ENCODE assay signal across 8 mouse cellular contexts in genomic region chr14:31336369-31337155, GRCm38 (mm10). TPM values are rescaled to one million over a fixed set of nuclear protein-coding genes. Genes with fewer than 3 reads are reported as not detected.
A peak's percentile ranks its signal among the peaks of the same experiment; 100 is the strongest.
DNase-seq lines count a peak whose midpoint lies in the region; ATAC-seq lines count a peak whose summit lies in the region.

Gene Capn7, plus strand, starts transcription at chr14:31336638.

- peak within 1 kb of the TSS; percentile 96 for H3K9ac ChIP-seq in hindbrain, embryonic 16.5 days (ENCODE audit: low read depth, low read length)

- peak; percentile 87 for DNase-seq in WW6 (ENCODE audit: low read depth, low spot score)
- peak; percentile 98 to 99 for DNase-seq in cerebellum, postnatal 4 days (ENCODE audit: low spot score in 2 of 2)
- DNase-seq in gastrocnemius, adult 18-20 months (ENCODE audit: low spot score): peak; percentile 98
- DNase-seq in left cerebral cortex, adult 18-20 months (ENCODE audit: low spot score in 2 of 2): peak; percentile 98 to 99
- peak; percentile 98 for DNase-seq in right cerebral cortex, adult 18-20 months
- peak; percentile 98 for DNase-seq in urinary bladder, postnatal 10 days (ENCODE audit: low spot score)

- ATAC-seq in hindbrain, embryonic 16.5 days: peak; percentile 98

- peaks cover 47% of the 10 kb centered on the region for H3K79me2 ChIP-seq in macrophage (ENCODE audit: inconsistent target)

- no peaks in the 10 kb centered on the region for H3K27me3 ChIP-seq in hindbrain, embryonic 16.5 days (replicated peaks; ENCODE audit: control insufficient read depth, insufficient read depth, low read length)

- peak within 1 kb of the TSS; percentile 95 for H3K27ac ChIP-seq in hindbrain, embryonic 16.5 days (ENCODE audit: low read depth, low read length)
- H3K27ac ChIP-seq in macrophage: 0 out of 2 replicates have a peak within 1 kb of the TSS, but pooled peaks have one; percentile 21

- H3K9me3 ChIP-seq in hindbrain, embryonic 16.5 days (ENCODE audit: control insufficient read depth, low read length): no peaks in the 10 kb centered on the region

- H3K36me3 ChIP-seq in hindbrain, embryonic 16.5 days (ENCODE audit: control insufficient read depth, insufficient read depth, low read length): 0 out of 2 replicates have a peak, but pooled peaks cover 3% of the 10 kb centered on the region
- H3K36me3 ChIP-seq in macrophage (ENCODE audit: inconsistent target): peaks cover 7% of the 10 kb centered on the region; the same call in 1 of the 2 replicates

- peak within 1 kb of the TSS; percentile 73 for H3K4me2 ChIP-seq in hindbrain, embryonic 16.5 days (ENCODE audit: low read length)

- H3K4me1 ChIP-seq in hindbrain, embryonic 16.5 days (ENCODE audit: control insufficient read depth, insufficient read depth, low read depth, low read length): peaks cover 21% of the 10 kb centered on the region

- under 1% methylated on average over 74 of the region's 78 CpGs for WGBS in hindbrain, embryonic 16.5 days
- WGBS in macrophage (ENCODE audit: missing documents): under 1% methylated on average over 70 of the region's 78 CpGs

- peak within 1 kb of the TSS; percentile 93 for H3K4me3 ChIP-seq in hindbrain, embryonic 16.5 days (ENCODE audit: low read length)
- H3K4me3 ChIP-seq in macrophage (ENCODE audit: inconsistent target): peak within 1 kb of the TSS; percentile 81

RNA-seq across cellular contexts. Expression of gene Capn7, which starts in this region (rescaled TPM):
- 10 to 100 TPM; 27.2 to 30.2 TPM for total RNA-seq in gastrocnemius, adult 18-20 months (2021)
- polyA plus RNA-seq in hindbrain, embryonic 16.5 days (2015; fragmentation: Nextera tagmentation; extraction: Ambion mirVana): 76.5 and 86.9 TPM in 2 replicates
- total RNA-seq in left cerebral cortex, adult 18-20 months (2021): 10 to 100 TPM; 37.5 to 40.8 TPM
- 100 to 1,000 TPM in 5 of 26 experiments, 10 to 100 TPM in 21; 59.3 to 111 (median 86.1) TPM for total RNA-seq in macrophage (2018; cell fraction: chromatin; rRNA removed)
- total RNA-seq in macrophage (2018; cell fraction: cytosol; rRNA removed): 10 to 100 TPM; 22.3 to 42.5 (median 29.8) TPM
- total RNA-seq in macrophage (2018; cell fraction: nucleus; rRNA removed): 10 to 100 TPM; 37.4 to 97.5 (median 56.2) TPM
- polyA plus RNA-seq in macrophage (2018): 31.0 to 52.6 TPM (median 34.4 TPM) in 3 replicates

Comparison
In these comparisons a context has a peak if more than half of its experiments do, and no peak if none do; other contexts are left out.
1. Peak in every context shown above with its lines: DNase-seq, ATAC-seq, H3K4me3 ChIP-seq and H3K27ac ChIP-seq.